ENCODE assay signal across 14 mouse cellular contexts in the genomic region with DNA sequence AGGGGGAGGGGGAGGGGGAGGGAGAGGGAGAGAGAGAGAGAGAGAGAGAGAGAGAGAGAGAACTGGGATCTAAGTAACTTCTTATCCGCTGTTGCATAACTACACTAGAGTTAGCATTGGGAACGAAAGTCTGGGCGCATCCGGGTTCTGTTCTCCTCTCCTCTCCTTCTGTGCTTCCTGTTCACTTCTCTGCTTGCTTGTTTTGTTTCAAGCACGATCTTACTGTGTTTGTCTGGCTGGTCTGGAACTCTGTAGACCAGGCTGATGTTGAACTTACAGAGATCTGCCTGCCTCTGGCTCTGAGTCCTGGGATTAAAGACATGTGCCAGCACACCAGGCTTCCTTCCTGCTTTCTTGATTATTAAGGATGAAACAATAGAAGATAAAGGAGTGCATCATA.
"Had no signal": no experiment of that assay in that cellular context is flagged by ENCODE, and none has a peak within 500 bp of the region (broad histone marks: within the 10 kb centered on the region; RNA-seq: fewer than 3 reads in every experiment).

No protein-coding gene starts in this region.

- H3K4me2 ChIP-seq: lung, embryonic 14.5 days; neural tube, embryonic 13.5 days; stomach, embryonic 15.5 days had no signal

- ATAC-seq: midbrain, embryonic 16.5 days had no signal

- H3K27ac ChIP-seq: midbrain, embryonic 10.5 days; neural tube, embryonic 13.5 days; stomach, embryonic 15.5 days had no signal

- H3K27me3 ChIP-seq: neural tube, embryonic 13.5 days; stomach, embryonic 15.5 days had no signal

- DNase-seq: lung, adult 18-20 months; lung, embryonic 14.5 days; lung, postnatal 10 days; lung, postnatal 4 days; midbrain, embryonic 14.5 days; right cerebral cortex, postnatal 14 days; thymus, adult 2 months; thymus, postnatal 25 days; thymus, postnatal 4 days had no signal

- H3K9me3 ChIP-seq: midbrain, embryonic 10.5 days; neural tube, embryonic 13.5 days; stomach, embryonic 15.5 days had no signal

- H3K4me3 ChIP-seq: midbrain, embryonic 10.5 days; myocyte; neural tube, embryonic 13.5 days; stomach, embryonic 15.5 days had no signal

- H3K4me1 ChIP-seq: midbrain, embryonic 10.5 days; neural tube, embryonic 13.5 days; stomach, embryonic 15.5 days had no signal

- H3K36me3 ChIP-seq: midbrain, embryonic 10.5 days; stomach, embryonic 15.5 days had no signal

- H3K9ac ChIP-seq: lung, embryonic 14.5 days; neural tube, embryonic 13.5 days; stomach, embryonic 15.5 days had no signal
